In genomic region chr10:87898826-87899225, GRCm38 (mm10) we compare ENCODE assay signal across 26 mouse cellular contexts. TPM values are rescaled to one million over a fixed set of nuclear protein-coding genes. Genes with fewer than 3 reads are reported as not detected.
DNase-seq lines count a peak whose midpoint lies in the region; ATAC-seq lines count a peak whose summit lies in the region.
"Had no signal": no experiment of that assay in that cellular context is flagged by ENCODE, and none has a peak within 500 bp of the region (broad histone marks: within the 10 kb centered on the region; RNA-seq: fewer than 3 reads in every experiment).

No protein-coding gene starts in this region.

- WGBS in embryonic facial prominence, embryonic 10.5 days, result 42% methylated on average over 3 of the region's 3 CpGs
- WGBS in midbrain, embryonic 16.5 days, result 86% methylated on average over 3 of the region's 3 CpGs

- peak; percentile 21 for DNase-seq in embryo, embryonic 10.5 days (ENCODE audit: low spot score)
- no peak for DNase-seq in embryo, embryonic 10 days (ENCODE audit: low spot score)
- DNase-seq in embryonic facial prominence, embryonic 10.5 days (ENCODE audit: low spot score), result no peak
- DNase-seq in hindlimb bud, embryonic 11.5 days (ENCODE audit: extremely low spot score, low read depth, low spot score), result peak; percentile 54
- DNase-seq in spleen, postnatal 14 days (ENCODE audit: low spot score in 2 of 2), result no peak
- DNase-seq: adrenal gland, adult 8-10 months; adrenal gland, postnatal 25 days; cerebellum, adult 11-12 months; cerebellum, adult 8-10 months; cerebellum, postnatal 10 days; cerebellum, postnatal 36 days; gastrocnemius, postnatal 10 days; gastrocnemius, postnatal 36 days; heart, adult 2 months; heart, postnatal 14 days; heart, postnatal 4 days had no signal

- peaks cover 24% of the 10 kb centered on the region for H3K4me1 ChIP-seq in embryonic facial prominence, embryonic 10.5 days
- H3K4me1 ChIP-seq in midbrain, embryonic 16.5 days (ENCODE audit: control insufficient read depth, insufficient read depth, low read length), result no peaks in the 10 kb centered on the region
- H3K4me1 ChIP-seq: forebrain, embryonic 12.5 days; forebrain, embryonic 15.5 days; heart, embryonic 10.5 days had no signal

- H3K9me3 ChIP-seq in embryonic facial prominence, embryonic 10.5 days, result no peaks in the 10 kb centered on the region
- no peaks in the 10 kb centered on the region for H3K9me3 ChIP-seq in midbrain, embryonic 16.5 days (replicated peaks; ENCODE audit: control insufficient read depth, low read length, poor library complexity, severe bottlenecking)
- H3K9me3 ChIP-seq: embryonic facial prominence, embryonic 13.5 days; forebrain, embryonic 12.5 days; forebrain, embryonic 15.5 days; heart, embryonic 10.5 days; heart, embryonic 13.5 days had no signal

- 0 out of 2 replicates have a peak overlapping the region, but pooled peaks have one; percentile 14 for H3K27ac ChIP-seq in embryonic facial prominence, embryonic 10.5 days (replicated peaks)
- H3K27ac ChIP-seq in midbrain, embryonic 16.5 days (ENCODE audit: low read length), result no peak overlapping the region
- H3K27ac ChIP-seq: embryonic facial prominence, embryonic 13.5 days; forebrain, embryonic 12.5 days; forebrain, embryonic 15.5 days; heart, adult 2 months; heart, embryonic 10.5 days; heart, embryonic 13.5 days; hindbrain, embryonic 14.5 days; hindbrain, postnatal 0 days had no signal

- H3K9ac ChIP-seq in midbrain, embryonic 16.5 days (ENCODE audit: low read depth, low read length), result no peak overlapping the region
- H3K9ac ChIP-seq: embryonic facial prominence, embryonic 13.5 days; forebrain, embryonic 12.5 days; forebrain, embryonic 15.5 days; heart, embryonic 13.5 days; hindbrain, embryonic 14.5 days had no signal

- no peaks in the 10 kb centered on the region for H3K27me3 ChIP-seq in embryonic facial prominence, embryonic 10.5 days (replicated peaks; ENCODE audit: low read depth, poor library complexity, severe bottlenecking)
- no peaks in the 10 kb centered on the region for H3K27me3 ChIP-seq in midbrain, embryonic 16.5 days (ENCODE audit: control insufficient read depth, insufficient read depth, low read depth, low read length)
- H3K27me3 ChIP-seq: embryonic facial prominence, embryonic 13.5 days; forebrain, embryonic 12.5 days; forebrain, embryonic 15.5 days; heart, embryonic 13.5 days had no signal

- H3K36me3 ChIP-seq in embryonic facial prominence, embryonic 10.5 days (replicated peaks), result no peaks in the 10 kb centered on the region
- no peaks in the 10 kb centered on the region for H3K36me3 ChIP-seq in midbrain, embryonic 16.5 days (ENCODE audit: control insufficient read depth, insufficient read depth, low read length)
- H3K36me3 ChIP-seq: embryonic facial prominence, embryonic 13.5 days; forebrain, embryonic 12.5 days; forebrain, embryonic 15.5 days; heart, embryonic 10.5 days; heart, embryonic 13.5 days had no signal

- ATAC-seq in midbrain, embryonic 16.5 days, result no peak
- ATAC-seq: activated CD4-positive, CD25-positive, alpha-beta regulatory T cell, adult 4 months; forebrain, embryonic 15.5 days; hindbrain, postnatal 0 days had no signal

- no peak overlapping the region for H3K4me3 ChIP-seq in embryonic facial prominence, embryonic 10.5 days
- H3K4me3 ChIP-seq in midbrain, embryonic 16.5 days (ENCODE audit: low read depth, low read length), result no peak overlapping the region
- H3K4me3 ChIP-seq: embryonic facial prominence, embryonic 13.5 days; erythroblast, embryonic 14.5 days; forebrain, embryonic 12.5 days; forebrain, embryonic 15.5 days; heart, adult 2 months; heart, embryonic 10.5 days; heart, embryonic 13.5 days had no signal

- H3K4me2 ChIP-seq in midbrain, embryonic 16.5 days (ENCODE audit: low read length), result no peak overlapping the region
- H3K4me2 ChIP-seq: embryonic facial prominence, embryonic 13.5 days; forebrain, embryonic 12.5 days; forebrain, embryonic 15.5 days; heart, embryonic 13.5 days; hindbrain, embryonic 14.5 days had no signal

RNA-seq across cellular contexts. Expression of gene Igf1, which starts 40.8 kb away (rescaled TPM):
- 38.0 and 48.9 TPM in 2 replicates for polyA plus RNA-seq in embryonic facial prominence, embryonic 10.5 days (2016; fragmentation: Nextera tagmentation; extraction: Ambion mirVana)
- 8.4 and 11.4 TPM in 2 replicates for polyA plus RNA-seq in midbrain, embryonic 16.5 days (2015; fragmentation: Nextera tagmentation; extraction: Ambion mirVana)

Comparison
In these comparisons a context has a peak if more than half of its experiments do, and no peak if none do; other contexts are left out.
1. DNase-seq: peak in embryo, embryonic 10.5 days (single experiment) and hindlimb bud, embryonic 11.5 days (single experiment); none in embryo, embryonic 10 days (single experiment), embryonic facial prominence, embryonic 10.5 days (single experiment) and spleen, postnatal 14 days (0 of 2).